Mouse (Mus musculus): ENCODE results near the gene Add3.
A peak's percentile ranks its signal among the peaks of the same experiment; 100 is the strongest.

The Add3 gene

DNA sequence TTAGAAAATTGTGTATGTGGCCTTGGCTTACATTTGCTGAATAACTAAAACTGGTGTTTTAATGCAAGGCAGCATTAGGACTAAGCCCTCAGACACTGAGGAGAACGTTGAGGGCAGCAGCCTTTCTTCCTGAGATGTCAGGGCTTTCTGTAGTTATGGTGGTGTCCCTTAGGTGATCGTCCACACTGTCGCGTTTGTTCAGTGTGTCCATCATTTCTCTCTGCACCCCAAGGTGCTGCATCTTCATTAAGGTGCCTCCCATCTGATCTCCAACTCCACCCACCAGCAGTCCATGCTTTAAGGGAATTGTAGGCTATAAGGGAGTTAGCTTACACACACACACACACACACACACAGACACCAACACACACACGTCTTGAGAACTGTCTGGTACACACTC is 28.3 kb downstream of the Add3 start:
- DNase-seq = no peak

DNA sequence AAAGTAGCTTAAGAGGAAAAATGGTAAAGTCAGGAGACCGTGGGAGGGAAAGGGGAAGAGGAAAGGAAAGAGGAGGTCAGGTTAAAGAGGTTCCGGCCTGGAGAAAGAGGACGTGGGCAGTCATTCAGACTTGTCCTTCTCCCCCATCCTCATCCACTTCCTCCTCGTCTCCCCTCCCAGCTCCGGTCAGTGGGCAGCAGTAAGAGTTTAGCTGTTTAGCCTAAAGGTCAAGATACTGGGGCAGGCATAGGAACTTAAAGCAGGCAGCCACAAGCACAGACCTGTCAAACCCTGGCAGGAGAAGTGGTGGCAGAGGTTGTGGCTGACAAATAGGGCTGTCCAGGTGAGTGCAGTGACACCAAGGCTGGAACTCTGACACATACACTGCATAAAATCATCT is 30.4 kb downstream of the Add3 start:
- no peak for DNase-seq

- no peak for DNase-seq
These were observed 33.8 kb downstream of the Add3 start for GRCm38 (mm10) chr19:53174034-53174433.

DNA sequence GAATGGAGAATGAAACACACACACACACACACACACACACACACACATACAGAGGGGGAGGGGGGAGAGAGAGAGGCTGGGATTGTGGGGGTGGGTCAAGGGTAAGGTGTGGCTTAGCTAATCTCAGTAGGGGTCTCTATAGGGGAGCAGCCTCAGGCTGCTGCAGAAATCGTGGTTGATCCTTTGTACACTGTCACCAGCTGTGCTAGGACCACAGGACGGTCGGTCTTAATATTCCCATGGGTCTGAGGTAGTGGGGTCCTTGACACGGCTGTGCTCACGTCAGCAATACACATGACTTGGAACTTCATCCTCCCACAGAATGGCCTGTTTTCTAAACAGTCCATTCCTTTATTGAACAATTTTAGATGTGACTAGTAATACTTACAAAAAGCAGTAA is 35.3 kb downstream of the Add3 start:
- DNase-seq = no peak

- DNase-seq = no peak
These were observed 36.3 kb downstream of the Add3 start for GRCm38 (mm10) chr19:53176518-53176917.

- no peak for DNase-seq
These were observed 38.6 kb downstream of the Add3 start for GRCm38 (mm10) chr19:53178611-53179528.

DNA sequence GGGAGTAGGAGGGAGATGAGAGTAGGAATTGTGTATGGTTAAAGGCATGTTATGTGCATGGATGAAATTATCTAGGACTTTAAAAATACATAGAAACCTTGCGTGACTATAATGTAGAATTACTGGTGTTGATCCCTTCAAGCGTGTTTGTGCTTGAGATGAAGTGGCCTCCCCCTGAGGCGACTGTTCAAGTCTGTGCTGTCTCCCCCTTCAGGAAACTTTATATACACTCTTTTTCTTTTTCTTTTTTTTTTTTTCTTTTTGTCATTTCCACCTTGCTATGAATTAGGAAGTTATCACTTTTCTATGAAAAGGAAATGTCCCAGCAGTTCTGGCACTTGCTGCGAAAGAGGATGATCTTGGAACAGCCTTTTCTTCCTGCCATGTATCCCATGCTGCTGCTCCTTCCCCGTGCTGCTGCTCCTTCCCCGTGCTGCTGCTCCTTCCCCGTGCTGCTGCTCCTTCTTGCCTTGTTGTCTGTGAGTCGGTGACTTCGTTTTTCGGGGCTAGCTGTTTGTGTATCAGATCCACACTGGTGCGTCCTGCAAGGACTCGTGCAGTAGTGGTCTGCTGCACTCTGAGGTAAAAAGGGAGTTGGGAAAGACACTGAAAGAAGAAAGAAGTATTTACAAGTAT is 40.0 kb downstream of the Add3 start:
- no peak for DNase-seq

- no peak for DNase-seq
These were observed 41.0 kb downstream of the Add3 start for GRCm38 (mm10) chr19:53181003-53181861.

GRCm38 (mm10) chr19:53183620-53184019 is 43.4 kb downstream of the Add3 start:
- DNase-seq = no peak

DNA sequence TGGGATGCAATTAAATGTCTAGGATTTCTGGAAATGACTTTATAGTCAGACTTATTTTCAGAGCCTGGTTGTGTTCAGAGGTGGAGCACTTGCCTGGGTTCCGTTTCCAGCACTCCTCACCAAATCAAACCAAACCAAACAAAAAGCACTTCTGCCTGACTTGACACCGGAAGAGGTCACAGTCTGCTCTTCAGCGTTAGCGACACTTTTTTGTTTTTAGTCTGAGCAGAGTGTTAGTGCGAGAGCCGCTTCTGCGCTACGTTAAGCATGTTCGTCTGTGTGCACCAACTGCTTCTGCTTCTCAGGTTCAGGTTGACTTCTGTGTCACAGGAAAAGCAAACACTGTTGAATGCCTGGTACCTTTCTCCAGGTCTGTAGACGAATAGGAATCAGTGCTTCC is 44.0 kb downstream of the Add3 start:
- no peak for DNase-seq

DNA sequence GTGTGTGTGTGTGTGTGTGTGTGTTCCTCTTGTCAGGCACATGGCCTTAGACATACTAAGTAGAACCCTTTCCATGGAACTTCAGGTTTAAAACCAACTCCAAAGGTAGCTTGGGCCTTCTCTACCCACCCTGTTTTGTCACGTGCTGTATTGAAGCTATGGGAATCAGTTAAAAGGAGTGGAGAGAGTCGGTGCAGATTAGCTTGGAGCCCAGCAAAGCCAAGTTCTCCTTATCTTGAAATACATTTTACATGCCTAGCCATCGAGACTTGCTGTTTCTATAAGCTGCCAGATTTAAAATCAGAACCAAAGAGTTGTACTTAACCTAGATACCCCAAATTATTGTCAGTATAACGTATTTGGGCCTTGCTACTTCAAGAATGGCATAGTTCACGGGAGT is 44.7 kb downstream of the Add3 start:
- no peak for DNase-seq

- DNase-seq = no peak
These were observed 45.4 kb downstream of the Add3 start for GRCm38 (mm10) chr19:53185486-53186134.

GRCm38 (mm10) chr19:53186456-53186855 is 46.2 kb downstream of the Add3 start:
- DNase-seq = no peak

- no peak for DNase-seq
These were observed 47.3 kb downstream of the Add3 start for GRCm38 (mm10) chr19:53187533-53187932.

GRCm38 (mm10) chr19:53188186-53188585 is 47.9 kb downstream of the Add3 start:
- no peak for DNase-seq

DNA sequence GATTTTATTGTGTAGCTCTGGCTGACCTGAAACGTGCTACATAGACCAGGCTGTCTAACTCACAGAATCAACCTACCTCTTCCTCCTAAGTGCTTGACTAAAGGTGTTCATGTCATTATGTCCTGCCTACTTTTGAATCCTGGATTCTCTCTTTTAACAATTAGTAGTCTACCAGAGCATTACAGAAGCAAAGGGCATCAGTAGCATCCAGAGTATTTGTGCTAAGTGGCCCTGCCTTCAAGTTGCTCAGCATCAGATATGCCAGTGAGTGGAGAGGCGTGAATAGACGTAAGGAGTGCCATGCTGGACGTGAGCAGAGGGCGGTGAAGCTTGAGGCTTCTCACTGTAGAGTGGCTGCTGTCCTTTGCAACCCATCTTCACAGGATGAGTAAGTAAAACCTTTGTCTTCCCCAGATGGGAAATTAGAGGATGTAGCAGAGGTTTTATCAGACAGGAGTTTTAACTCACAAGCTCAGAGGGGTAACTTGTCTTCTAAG is 48.5 kb downstream of the Add3 start:
- DNase-seq = no peak

DNA sequence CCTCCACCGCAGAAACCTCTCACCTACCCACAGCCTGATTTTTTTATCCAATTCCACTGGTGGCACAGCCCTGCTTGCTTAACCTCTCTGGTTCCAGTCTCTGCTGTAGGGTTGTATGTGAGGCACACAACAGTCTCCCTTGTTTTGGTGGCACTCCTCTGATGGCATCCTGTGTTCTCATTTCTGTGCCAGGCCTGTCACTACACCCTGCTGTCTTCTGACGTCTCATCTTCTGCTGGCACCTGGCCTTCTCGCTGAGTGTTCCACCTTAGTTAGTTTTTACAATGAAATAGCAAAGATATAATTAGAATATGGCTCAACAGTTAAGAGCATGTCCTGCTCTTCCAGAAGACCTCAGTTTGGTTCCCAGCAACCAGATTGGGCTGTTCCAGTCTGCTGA is 49.5 kb downstream of the Add3 start:
- no peak for DNase-seq

- DNase-seq = peak; percentile 53
These were observed 50.0 kb downstream of the Add3 start for GRCm38 (mm10) chr19:53190232-53190631.

DNA sequence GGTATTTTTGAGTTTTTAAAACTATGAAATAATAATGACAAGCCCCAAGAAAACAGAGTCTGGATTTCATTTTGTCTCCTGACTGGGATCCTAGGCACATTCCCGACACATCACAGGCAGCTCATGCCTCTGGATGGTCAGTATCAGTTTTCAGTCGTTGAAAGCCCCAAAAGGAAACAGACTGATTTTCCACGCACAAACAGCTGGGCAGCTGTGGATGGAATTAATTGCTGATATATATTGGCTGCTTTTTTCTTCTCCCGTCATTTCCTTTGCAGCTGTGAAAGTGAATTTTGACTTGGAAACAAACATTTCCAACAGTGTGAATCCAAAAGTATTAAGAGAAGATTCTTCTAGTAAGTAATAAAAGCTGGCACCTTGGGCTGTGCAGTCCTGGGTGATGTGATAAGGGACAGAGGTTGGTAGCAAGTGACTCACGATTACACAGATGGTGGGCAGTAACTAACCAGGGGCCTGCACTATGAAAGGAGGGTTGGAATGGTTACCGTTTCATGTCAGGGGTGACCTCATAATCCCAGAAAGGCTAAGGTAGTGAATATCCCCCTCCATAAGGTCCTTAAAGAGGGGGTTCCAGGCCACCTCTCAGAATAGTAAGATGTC is 51.7 kb downstream of the Add3 start:
- no peak for DNase-seq

- DNase-seq = no peak
These were observed 52.9 kb downstream of the Add3 start for GRCm38 (mm10) chr19:53193190-53193589.

- DNase-seq = no peak
These were observed 53.8 kb downstream of the Add3 start for GRCm38 (mm10) chr19:53193964-53194582.

All from retina, postnatal 1 day (tissue).